Mouse (Mus musculus) MEL (cell line): ENCODE results near the gene Adarb1. TPM values are rescaled to one million over a fixed set of nuclear protein-coding genes. Genes with fewer than 3 reads are reported as not detected.

Experiments
- DNase-seq: peaks from one replicate; pipeline ENCODE4 v3.0.0; 2011; ENCODE audit warnings: low read depth, low spot score
- H3K27ac ChIP-seq: 2 replicates; pipeline ENCODE4 v1.5.1; 2012; ENCODE audit warnings: low read depth, mild to moderate bottlenecking, control low read depth, low read length, moderate library complexity; ENCODE audit not compliant: control insufficient read depth
- H3K27me3 ChIP-seq, 2 experiments: fragments of 150-350 bp in 1 of 2; sonication (generic) in 1 of 2; 2 replicates each; pipeline ENCODE4 v1.6.1; 2012; ENCODE audit warnings: low read length in 2 of 2, mild to moderate bottlenecking in 2 of 2, improper control_type of control experiment in 1 of 2, moderate library complexity in 1 of 2; ENCODE audit not compliant: insufficient read depth in 2 of 2, control insufficient read depth in 1 of 2
- H3K36me3 ChIP-seq, 2 experiments: 2 replicates each; pipeline ENCODE4 v1.6.1; 2012 to 2014; ENCODE audit warnings: low read length in 2 of 2, improper control_type of control experiment in 1 of 2, inconsistent platforms in 1 of 2, mild to moderate bottlenecking in 1 of 2; ENCODE audit not compliant: insufficient read depth in 2 of 2, control insufficient read depth in 1 of 2
- H3K4me1 ChIP-seq, 2 experiments: fragments of 150-350 bp in 1 of 2; sonication (generic) in 1 of 2; 2 replicates each; pipeline ENCODE4 v1.6.1; 2012; ENCODE audit warnings: low read length in 2 of 2, improper control_type of control experiment in 1 of 2, mild to moderate bottlenecking in 1 of 2; ENCODE audit not compliant: insufficient read depth in 2 of 2, control insufficient read depth in 1 of 2
- H3K4me3 ChIP-seq, 2 experiments: fragments of 150-350 bp in 1 of 2; sonication (generic) in 1 of 2; 2 replicates each; pipeline ENCODE4 v1.5.1; 2012; ENCODE audit warnings: low read depth in 2 of 2, low read length in 2 of 2, mild to moderate bottlenecking in 2 of 2, moderate library complexity in 2 of 2, control low read depth in 1 of 2, improper control_type of control experiment in 1 of 2; ENCODE audit not compliant: control insufficient read depth in 1 of 2, insufficient read depth in 1 of 2
- H3K79me2 ChIP-seq: 2 replicates; pipeline ENCODE4 v1.6.1; 2012; ENCODE audit warnings: mild to moderate bottlenecking, low read length, moderate library complexity; ENCODE audit not compliant: control insufficient read depth, poor library complexity, insufficient read depth
- H3K9ac ChIP-seq: 2 replicates; pipeline ENCODE4 v1.6.1; 2012; ENCODE audit warnings: low read depth, mild to moderate bottlenecking, control low read depth, low read length, moderate library complexity; ENCODE audit not compliant: control insufficient read depth, poor library complexity, severe bottlenecking
- H3K9me3 ChIP-seq: fragments of 150-350 bp; sonication (generic); replicated peaks from 2 replicates; pipeline ENCODE4 v1.6.1; 2012; ENCODE audit warnings: mild to moderate bottlenecking, low read length, improper control_type of control experiment, moderate library complexity; ENCODE audit not compliant: insufficient read depth
- BHLHE40 ChIP-seq: IDR thresholded peaks from 2 replicates; pipeline ENCODE4 v1.6.1; 2012; ENCODE audit warnings: low read depth, mild to moderate bottlenecking, inconsistent platforms, low read length, improper control_type of control experiment, borderline replicate concordance
- CHD1 ChIP-seq: IDR thresholded peaks from 2 replicates; pipeline ENCODE4 v1.6.1; 2012; ENCODE audit warnings: low read depth, mild to moderate bottlenecking, inconsistent platforms, low read length, improper control_type of control experiment
- CHD2 ChIP-seq: IDR thresholded peaks from 2 replicates; pipeline ENCODE4 v1.6.1; 2011; ENCODE audit warnings: low read length, improper control_type of control experiment
- E2F4 ChIP-seq: IDR thresholded peaks from 2 replicates; pipeline ENCODE4 v1.6.1; 2011; ENCODE audit warnings: low read depth, low read length, improper control_type of control experiment, borderline replicate concordance
- EP300 ChIP-seq, 2 experiments: IDR thresholded peaks; 2 replicates each; pipeline ENCODE4 v1.6.1; 2011; ENCODE audit warnings: improper control_type of control experiment in 2 of 2, low read length in 2 of 2, low read depth in 1 of 2, mild to moderate bottlenecking in 1 of 2
- ETS1 ChIP-seq: IDR thresholded peaks from 2 replicates; pipeline ENCODE4 v1.6.1; 2012; ENCODE audit warnings: low read depth, mild to moderate bottlenecking, inconsistent platforms, low read length, improper control_type of control experiment, moderate library complexity
- GABPA ChIP-seq: IDR thresholded peaks from 2 replicates; pipeline ENCODE4 v1.6.1; 2012; ENCODE audit warnings: low read depth, mild to moderate bottlenecking, inconsistent platforms, low read length, improper control_type of control experiment, moderate library complexity
- HCFC1 ChIP-seq: IDR thresholded peaks from 2 replicates; pipeline ENCODE4 v1.6.1; 2012; ENCODE audit warnings: low read depth, mild to moderate bottlenecking, inconsistent platforms, low read length, improper control_type of control experiment, moderate library complexity
- JUND ChIP-seq: IDR thresholded peaks from 2 replicates; pipeline ENCODE4 v1.6.1; 2011; ENCODE audit warnings: low read depth, mild to moderate bottlenecking, improper control_type of control experiment, low read length
- KAT2A ChIP-seq: conservative IDR thresholded peaks from 2 replicates; pipeline ENCODE4 v1.6.1; 2012; ENCODE audit warnings: low read depth, low read length, improper control_type of control experiment, inconsistent platforms
- MAFK ChIP-seq: IDR thresholded peaks from 2 replicates; pipeline ENCODE4 v1.6.1; 2011; ENCODE audit warnings: low read depth, mild to moderate bottlenecking, low read length, improper control_type of control experiment, borderline replicate concordance
- MAX ChIP-seq: IDR thresholded peaks from 2 replicates; pipeline ENCODE4 v1.6.1; 2011; ENCODE audit warnings: low read length, improper control_type of control experiment
- MXI1 ChIP-seq: IDR thresholded peaks from 2 replicates; pipeline ENCODE4 v1.6.1; 2011; ENCODE audit warnings: mild to moderate bottlenecking, low read depth, low read length, improper control_type of control experiment
- MYC ChIP-seq: IDR thresholded peaks from 2 replicates; pipeline ENCODE4 v1.6.1; 2011; ENCODE audit warnings: low read depth, mild to moderate bottlenecking, low read length, improper control_type of control experiment, moderate library complexity
- NELFE ChIP-seq: IDR thresholded peaks from 2 replicates; pipeline ENCODE4 v1.6.1; 2011; ENCODE audit warnings: low read depth, low read length, improper control_type of control experiment
- POLR2A ChIP-seq, 2 experiments: IDR thresholded peaks; 2 replicates each; pipeline ENCODE4 v1.6.1; 2011 to 2012; ENCODE audit warnings: low read length in 2 of 2, mild to moderate bottlenecking in 2 of 2, control low read depth in 1 of 2, improper control_type of control experiment in 1 of 2, low read depth in 1 of 2, moderate library complexity in 1 of 2; ENCODE audit not compliant: control insufficient read depth in 1 of 2, insufficient read depth in 1 of 2, poor library complexity in 1 of 2
- POLR2AphosphoS2 ChIP-seq: IDR thresholded peaks from 2 replicates; pipeline ENCODE4 v1.6.1; 2011; ENCODE audit warnings: low read length, improper control_type of control experiment
- POLR2AphosphoS5 ChIP-seq: IDR thresholded peaks from 2 replicates; pipeline ENCODE4 v1.6.1; 2012; ENCODE audit warnings: low read depth, borderline replicate concordance, mild to moderate bottlenecking, inconsistent platforms, low read length, moderate library complexity, mixed read lengths
- RCOR1 ChIP-seq: IDR thresholded peaks from 2 replicates; pipeline ENCODE4 v1.6.1; 2012; ENCODE audit warnings: low read depth, mild to moderate bottlenecking, inconsistent platforms, low read length, improper control_type of control experiment
- SIN3A ChIP-seq: IDR thresholded peaks from 2 replicates; pipeline ENCODE4 v1.6.1; 2012; ENCODE audit warnings: low read length, improper control_type of control experiment, inconsistent platforms
- TBP ChIP-seq: IDR thresholded peaks from 2 replicates; pipeline ENCODE4 v1.8.0; 2011; ENCODE audit warnings: low read depth, low read length, improper control_type of control experiment
- TCF12 ChIP-seq: IDR thresholded peaks from 2 replicates; pipeline ENCODE4 v1.6.1; 2014; ENCODE audit warnings: low read depth, mild to moderate bottlenecking, inconsistent platforms, low read length, improper control_type of control experiment, moderate library complexity
- UBTF ChIP-seq: IDR thresholded peaks from 2 replicates; pipeline ENCODE4 v1.6.1; 2012; ENCODE audit warnings: low read depth, mild to moderate bottlenecking, inconsistent platforms, low read length, improper control_type of control experiment, moderate library complexity, borderline replicate concordance; ENCODE audit not compliant: insufficient read depth
- USF1 ChIP-seq: IDR thresholded peaks from 2 replicates; pipeline ENCODE4 v1.6.1; 2014; ENCODE audit warnings: low read depth, mild to moderate bottlenecking, inconsistent platforms, low read length, improper control_type of control experiment, moderate library complexity
- ZC3H11A ChIP-seq: IDR thresholded peaks from 2 replicates; pipeline ENCODE4 v1.6.1; 2012; ENCODE audit warnings: low read depth, mild to moderate bottlenecking, inconsistent platforms, low read length, improper control_type of control experiment
- ZKSCAN1 ChIP-seq: IDR thresholded peaks from 2 replicates; pipeline ENCODE4 v1.6.1; 2012; ENCODE audit warnings: low read depth, mild to moderate bottlenecking, inconsistent platforms, low read length, improper control_type of control experiment, moderate library complexity
- ZNF384 ChIP-seq: IDR thresholded peaks from 2 replicates; pipeline ENCODE4 v1.6.1; 2012; ENCODE audit warnings: low read depth, mild to moderate bottlenecking, inconsistent platforms, low read length, improper control_type of control experiment
- polyA plus RNA-seq, 2 experiments: library from polyadenylated mRNA; stranded (reverse) in 1 of 2; unstranded in 1 of 2; fragments of >175 nt in 1 of 2; fragments of >200 nt in 1 of 2; gene quantifications; 2 replicates each; pipeline versions ENCODE4 v1.2.1 to v1.2.4; 2012; ENCODE audit warnings: low replicate concordance in 2 of 2, low read depth in 1 of 2; ENCODE audit not compliant: insufficient read length in 2 of 2, insufficient read depth in 1 of 2, missing spikeins in 1 of 2
- total RNA-seq: library from RNA; depleted of rRNA; stranded (reverse); fragments of 300-350 nt; gene quantifications from 2 replicates; pipeline ENCODE4 v1.2.3, GENCODE M21; 2012

Adarb1 gene
- total and polyA plus RNA-seq, 3 experiments, result 2.4 to 3.8 TPM; not detected in 1

DNA sequence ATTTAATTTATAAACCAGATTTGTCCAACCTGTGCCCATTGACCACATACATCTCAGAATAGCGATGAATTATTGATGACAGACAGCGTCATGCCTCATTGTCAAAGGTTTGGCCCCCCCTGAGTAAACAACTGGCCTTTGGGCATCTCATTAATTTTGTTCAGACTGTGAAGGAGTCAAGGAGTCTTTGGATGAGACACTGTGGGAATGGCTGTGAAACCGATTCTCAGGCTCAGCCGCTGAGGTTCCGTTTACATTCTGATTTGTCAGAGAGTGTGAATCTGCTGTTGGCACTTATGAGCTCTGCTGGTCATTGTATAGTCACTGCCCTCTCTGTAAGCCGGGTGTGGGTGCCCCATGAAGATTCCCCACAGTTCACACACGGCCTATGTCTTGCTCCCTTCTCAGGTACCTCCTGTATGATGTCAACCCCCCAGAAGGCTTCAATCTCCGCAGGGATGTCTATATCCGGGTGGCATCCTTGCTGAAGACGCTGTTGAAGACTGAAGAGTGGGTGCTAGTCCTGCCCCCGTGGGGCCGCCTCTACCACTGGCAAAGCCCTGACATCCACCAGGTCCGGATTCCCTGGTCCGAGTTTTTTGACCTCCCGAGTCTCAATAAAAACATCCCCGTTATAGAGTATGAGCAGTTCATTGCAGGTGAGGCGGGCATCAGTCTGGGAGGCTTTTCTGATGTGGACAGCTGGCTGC is 157.7 kb downstream of the Adarb1 start:
- Histone ChIP-seq H3K9me3 (no peaks in the 10 kb centered on the region), H3K9ac (no peak overlapping the region), H3K36me3 (peaks cover 0 to 2% of the 10 kb centered on the region in 2 experiments; a peak in 1 of 4 replicates), H3K27ac (no peak overlapping the region), H3K4me1 (peaks cover 0 to 3% of the 10 kb centered on the region in 2 experiments; a peak in 1 of 4 replicates), H3K4me3 (peak overlapping the region in 1 of 2 experiments; percentile 89; a peak in 2 of 4 replicates), H3K27me3 (no peaks in the 10 kb centered on the region), H3K79me2 (peaks cover 9% of the 10 kb centered on the region)
- DNase-seq, result no peak
- TF ChIP-seq MYC (no peak), ZNF384 (no peak), EP300 (IDR thresholded peaks at IDR 0.05; ENCODE audit: low read depth in 1 of 2, low read length in 2 of 2) (no peak)

DNA sequence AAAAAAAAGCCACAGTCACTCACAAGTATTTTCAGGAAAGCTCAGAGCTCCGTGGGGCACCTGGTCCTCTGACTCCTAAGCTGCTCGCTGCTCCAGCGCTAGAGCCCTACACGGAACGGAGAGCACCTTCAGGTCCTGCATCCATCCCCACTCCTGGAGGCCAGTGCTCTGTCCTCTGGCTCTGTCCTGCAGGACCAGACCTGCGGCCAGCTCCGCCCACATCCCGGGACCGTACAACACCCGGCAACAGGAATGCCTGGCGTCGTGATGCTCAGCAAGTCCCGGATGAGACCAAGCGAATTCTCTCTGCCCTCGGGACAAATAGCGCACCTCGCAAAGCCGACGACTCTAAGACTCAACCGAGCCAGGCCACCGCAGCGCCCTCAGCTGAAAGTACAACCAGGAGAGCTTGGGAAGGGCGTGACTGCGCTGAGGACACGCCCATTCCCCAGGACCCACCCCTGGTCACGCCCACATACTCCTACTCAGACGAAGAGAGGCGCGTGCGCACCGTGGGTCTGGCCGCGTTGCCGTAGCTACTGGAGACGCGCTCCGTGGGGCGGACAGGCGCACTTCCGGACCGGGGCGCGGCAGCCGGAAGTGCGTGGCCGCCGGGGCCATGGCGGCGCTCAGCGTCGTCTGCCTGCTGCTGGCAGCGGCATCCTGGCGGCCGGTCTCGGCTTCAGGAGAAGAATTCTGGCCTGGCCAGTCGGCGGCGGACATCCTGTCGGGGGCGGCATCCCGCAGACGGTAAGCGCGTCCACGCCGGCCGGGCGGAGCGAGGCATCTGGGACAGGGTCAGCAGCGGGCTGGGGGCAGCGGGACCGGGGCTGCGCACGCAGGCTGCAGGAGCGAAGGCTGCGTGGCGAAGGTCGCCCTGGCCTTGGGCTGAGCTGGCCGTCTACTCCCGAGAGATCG is 159.1 kb downstream of the Adarb1 start, which contains the start of gene Pofut2:
Pofut2 (plus strand) TSS at position 515 of the 918 bp plus-strand sequence.
- Histone ChIP-seq H3K27me3 (no peaks in the 10 kb centered on the region), H3K79me2 (peaks cover 9% of the 10 kb centered on the region), H3K4me1 (peaks cover 0 to 3% of the 10 kb centered on the region in 2 experiments; a peak in 1 of 4 replicates), H3K27ac (peak within 1 kb of the TSS; percentile 40), H3K4me3 (peak within 1 kb of the TSS; percentile 83 to 89), H3K9me3 (no peaks in the 10 kb centered on the region), H3K36me3 (peaks cover 0 to 2% of the 10 kb centered on the region in 2 experiments; a peak in 1 of 4 replicates), H3K9ac (peak within 1 kb of the TSS; percentile 88)
- peak; percentile 98 for DNase-seq
- TF ChIP-seq ZKSCAN1 (no peak), MXI1 (peak; percentile 97), MAFK (no peak), HCFC1 (peak; percentile 88), POLR2AphosphoS2 (peak; percentile 85), ZC3H11A (no peak), MAX (peak; percentile 76), BHLHE40 (no peak), E2F4 (no peak), UBTF (0 out of 2 replicates have a peak, but pooled peaks have one; percentile 29), RCOR1 (no peak), POLR2A (IDR thresholded peaks at IDR 0.05; ENCODE audit: control insufficient read depth in 1 of 2, insufficient read depth in 1 of 2, low read depth in 1 of 2, low read length in 2 of 2, poor library complexity in 1 of 2) (peak; percentile 95 to 100), JUND (no peak), CHD1 (no peak), MYC (0 out of 2 replicates have a peak, but pooled peaks have one; percentile 35), TBP (no peak), TCF12 (peak; percentile 39; the same call in 1 of the 2 replicates), CHD2 (no peak), ETS1 (0 out of 2 replicates have a peak, but pooled peaks have one; percentile 33), SIN3A (peak; percentile 98), USF1 (peak; percentile 49), NELFE (peak; percentile 94), ZNF384 (no peak), GABPA (no peak), POLR2AphosphoS5 (no peak), KAT2A (no peak; the same call in 1 of the 2 replicates), EP300 (IDR thresholded peaks at IDR 0.05; ENCODE audit: low read depth in 1 of 2, low read length in 2 of 2) (no peak; a peak in 1 of 4 replicates)
